ENCODE assay signal across 18 mouse cellular contexts in genomic region chr9:109887321-109887720, GRCm38 (mm10). TPM values are rescaled to one million over a fixed set of nuclear protein-coding genes. Genes with fewer than 3 reads are reported as not detected.
"Had no signal": no experiment of that assay in that cellular context is flagged by ENCODE, and none has a peak within 500 bp of the region (broad histone marks: within the 10 kb centered on the region; RNA-seq: fewer than 3 reads in every experiment).

No protein-coding gene starts in this region.

- ATAC-seq: lung, postnatal 0 days; midbrain, embryonic 13.5 days; midbrain, embryonic 15.5 days had no signal

- H3K27ac ChIP-seq: lung, embryonic 15.5 days; macrophage; midbrain, embryonic 13.5 days; midbrain, embryonic 15.5 days; neural tube, embryonic 12.5 days; stomach, embryonic 15.5 days; stomach, postnatal 0 days had no signal

- H3K9ac ChIP-seq: lung, embryonic 15.5 days; midbrain, embryonic 13.5 days; midbrain, embryonic 15.5 days; neural tube, embryonic 12.5 days; stomach, embryonic 15.5 days had no signal

- H3K27me3 ChIP-seq: lung, embryonic 15.5 days; megakaryocyte, embryonic 14.5 days; midbrain, embryonic 13.5 days; midbrain, embryonic 15.5 days; neural tube, embryonic 12.5 days; stomach, embryonic 15.5 days had no signal

- H3K4me2 ChIP-seq: lung, embryonic 15.5 days; midbrain, embryonic 11.5 days; midbrain, embryonic 13.5 days; midbrain, embryonic 15.5 days; neural tube, embryonic 12.5 days; stomach, embryonic 15.5 days had no signal

- H3K9me3 ChIP-seq: lung, embryonic 15.5 days; megakaryocyte, embryonic 14.5 days; midbrain, embryonic 13.5 days; midbrain, embryonic 15.5 days; neural tube, embryonic 12.5 days; stomach, embryonic 15.5 days had no signal

- DNase-seq: lung, postnatal 14 days; lung, postnatal 36 days; right cerebral cortex, postnatal 14 days; thymus, adult 2 months; thymus, postnatal 25 days; thymus, postnatal 4 days had no signal

- H3K4me1 ChIP-seq: lung, embryonic 15.5 days; midbrain, embryonic 13.5 days; midbrain, embryonic 15.5 days; neural tube, embryonic 12.5 days; stomach, embryonic 15.5 days had no signal

- H3K4me3 ChIP-seq: lung, embryonic 15.5 days; megakaryocyte, embryonic 14.5 days; midbrain, embryonic 13.5 days; midbrain, embryonic 15.5 days; neural tube, embryonic 12.5 days; stomach, embryonic 15.5 days had no signal

RNA-seq across cellular contexts. Expression of gene Camp, which starts 37.9 kb away (rescaled TPM):
- polyA plus RNA-seq: midbrain, embryonic 15.5 days; testis, adult 2 months; urinary bladder, adult 2 months had no signal
